Mouse (Mus musculus) heart, postnatal 0 days (tissue): ENCODE results near the gene E130114P18Rik. TPM values are rescaled to one million over a fixed set of nuclear protein-coding genes. Genes with fewer than 3 reads are reported as not detected.
A peak's percentile ranks its signal among the peaks of the same experiment; 100 is the strongest.

Experiments used
- ATAC-seq: fragments of 200-750 bp; cut with Nextera tagmentation; 2 replicates; pipeline ENCODE4 v1.8.0; 2017; ENCODE audit warnings: low read depth, moderate number of reproducible peaks, moderate library complexity; ENCODE audit not compliant: insufficient read depth
- DNase-seq: peaks from one replicate; pipeline ENCODE4 v3.0.0-alpha.2; 2016; ENCODE audit warnings: low spot score
- H3K27ac ChIP-seq: fragments of 300-500 bp; sonication (generic); 2 replicates; pipeline ENCODE4 v1.5.1; 2014; ENCODE audit warnings: low read depth, mild to moderate bottlenecking
- H3K27me3 ChIP-seq: fragments of 300-500 bp; sonication (generic); 2 replicates; pipeline ENCODE4 v1.6.1; 2014; ENCODE audit warnings: low read length, mixed read lengths; ENCODE audit not compliant: control insufficient read depth, insufficient read depth
- H3K36me3 ChIP-seq: fragments of 300-500 bp; sonication (generic); replicated peaks from 2 replicates; pipeline ENCODE4 v1.6.1; 2014; ENCODE audit warnings: low read length, mixed read lengths; ENCODE audit not compliant: control insufficient read depth, insufficient read depth
- H3K4me1 ChIP-seq: fragments of 300-500 bp; sonication (generic); 2 replicates; pipeline ENCODE4 v1.6.1; 2014; ENCODE audit warnings: antibody characterized with exemption; ENCODE audit not compliant: control insufficient read depth, insufficient read depth
- H3K4me2 ChIP-seq: fragments of 300-500 bp; sonication (generic); 2 replicates; pipeline ENCODE4 v1.6.1; 2014; ENCODE audit warnings: low read depth, mild to moderate bottlenecking, low read length, moderate library complexity
- H3K4me3 ChIP-seq: fragments of 300-500 bp; sonication (generic); 2 replicates; pipeline ENCODE4 v1.5.1; 2014; ENCODE audit warnings: low read depth, low read length
- H3K9ac ChIP-seq: fragments of 300-500 bp; sonication (generic); replicated peaks from 2 replicates; pipeline ENCODE4 v1.6.1; 2014; ENCODE audit warnings: low read depth, low read length, mixed read lengths
- H3K9me3 ChIP-seq: fragments of 300-500 bp; sonication (generic); replicated peaks from 2 replicates; pipeline ENCODE4 v1.6.1; 2016; ENCODE audit warnings: low read length; ENCODE audit not compliant: control insufficient read depth
- CTCF ChIP-seq: IDR thresholded peaks from 2 replicates; pipeline ENCODE4 v1.5.1; 2016; ENCODE audit warnings: antibody characterized with exemption, control low read depth, low read depth
- EP300 ChIP-seq: IDR thresholded peaks from 2 replicates; pipeline ENCODE4 v1.6.1; 2016; ENCODE audit warnings: antibody characterized with exemption, low read depth
- WGBS: fragments of 180-500 bp; shearing (Covaris S2); extraction: QIAGEN DNeasy Blood & Tissue Kit; methylation state at CpG from one replicate; pipeline ENCODE4 v1.1.7; 2014; 5-methylcytosine and 5-hydroxymethylcytosine counted together
- polyA plus RNA-seq: library from polyadenylated mRNA; unstranded; fragments of >200 nt; fragmentation: Nextera tagmentation; extraction: Ambion mirVana; gene quantifications from 2 replicates; pipeline ENCODE4 v1.2.1, GENCODE M21; 2015
- total RNA-seq: library from RNA; depleted of rRNA; stranded (reverse); fragments of >200 nt; gene quantifications from 2 replicates; pipeline ENCODE4 v1.2.3, GENCODE M21; 2014; ENCODE audit warnings: low replicate concordance

Gene E130114P18Rik
- total and polyA plus RNA-seq, 2 experiments from 2014 or later = 0.45 TPM; not detected in 1

- WGBS = 0% methylated on average over 38 of the region's 38 CpGs
- H3K36me3 ChIP-seq = no peaks in the 10 kb centered on the region
- peak; percentile 84 for DNase-seq
- ATAC-seq = peak; percentile 69
- H3K4me1 ChIP-seq = peaks cover 28% of the 10 kb centered on the region
- no peaks in the 10 kb centered on the region for H3K27me3 ChIP-seq
- H3K4me3 ChIP-seq = peak overlapping the region; percentile 64
- H3K27ac ChIP-seq = peak overlapping the region; percentile 91
- peak overlapping the region; percentile 78 for H3K9ac ChIP-seq
- TF ChIP-seq CTCF (no peak), EP300 (no peak; the same call in 1 of the 2 replicates)
- H3K9me3 ChIP-seq = no peaks in the 10 kb centered on the region
- H3K4me2 ChIP-seq = peak overlapping the region; percentile 70
These were observed 20.5 kb downstream of the E130114P18Rik start for GRCm38 (mm10) chr4:97757207-97757977.

- peak overlapping the region; percentile 37; the same call in 1 of the 2 replicates for H3K9ac ChIP-seq
- DNase-seq = peak; percentile 63
- no peaks in the 10 kb centered on the region for H3K27me3 ChIP-seq
- H3K9me3 ChIP-seq = no peaks in the 10 kb centered on the region
- no peak for ATAC-seq
- no peak for TF ChIP-seq CTCF
- TF ChIP-seq EP300 = no peak
- H3K4me3 ChIP-seq = no peak overlapping the region
- H3K27ac ChIP-seq = peak overlapping the region; percentile 78
- no peaks in the 10 kb centered on the region for H3K36me3 ChIP-seq
- H3K4me1 ChIP-seq = peaks cover 29% of the 10 kb centered on the region
- peak overlapping the region; percentile 44 for H3K4me2 ChIP-seq
- 13% methylated on average over 12 of the region's 12 CpGs for WGBS
These were observed 23.6 kb downstream of the E130114P18Rik start for GRCm38 (mm10) chr4:97754241-97754640.

DNA sequence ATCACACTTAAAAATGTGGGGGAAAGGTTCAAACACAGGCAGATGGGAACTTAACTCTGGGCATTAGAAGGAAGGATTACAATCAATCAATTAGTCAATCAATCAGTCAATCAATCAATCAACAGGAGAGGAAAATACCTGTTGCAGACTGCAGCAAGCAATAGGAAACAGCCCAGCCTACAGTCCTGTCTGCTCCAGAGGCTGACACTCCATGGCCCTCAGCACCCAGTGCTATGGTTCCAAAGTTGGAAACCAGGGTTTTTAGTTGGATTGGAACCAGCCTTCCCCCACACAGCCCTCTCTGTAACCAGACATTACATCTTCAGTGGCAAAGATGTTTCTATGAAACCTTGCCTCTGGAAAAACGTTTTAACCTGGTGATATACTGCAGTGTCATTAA is 24.4 kb downstream of the E130114P18Rik start:
- ATAC-seq (no peak), DNase-seq (no peak)
- TF ChIP-seq CTCF (no peak), EP300 (no peak)
- peaks cover 29% of the 10 kb centered on the region for H3K4me1 ChIP-seq
- H3K36me3 ChIP-seq = no peaks in the 10 kb centered on the region
- peak overlapping the region; percentile 44 for H3K4me2 ChIP-seq
- no peak overlapping the region for H3K9ac ChIP-seq
- H3K4me3 ChIP-seq = no peak overlapping the region
- H3K27ac ChIP-seq = peak overlapping the region; percentile 78
- H3K9me3 ChIP-seq = no peaks in the 10 kb centered on the region
- H3K27me3 ChIP-seq = no peaks in the 10 kb centered on the region
- 23% methylated on average over 1 of the region's 1 CpGs for WGBS

DNA sequence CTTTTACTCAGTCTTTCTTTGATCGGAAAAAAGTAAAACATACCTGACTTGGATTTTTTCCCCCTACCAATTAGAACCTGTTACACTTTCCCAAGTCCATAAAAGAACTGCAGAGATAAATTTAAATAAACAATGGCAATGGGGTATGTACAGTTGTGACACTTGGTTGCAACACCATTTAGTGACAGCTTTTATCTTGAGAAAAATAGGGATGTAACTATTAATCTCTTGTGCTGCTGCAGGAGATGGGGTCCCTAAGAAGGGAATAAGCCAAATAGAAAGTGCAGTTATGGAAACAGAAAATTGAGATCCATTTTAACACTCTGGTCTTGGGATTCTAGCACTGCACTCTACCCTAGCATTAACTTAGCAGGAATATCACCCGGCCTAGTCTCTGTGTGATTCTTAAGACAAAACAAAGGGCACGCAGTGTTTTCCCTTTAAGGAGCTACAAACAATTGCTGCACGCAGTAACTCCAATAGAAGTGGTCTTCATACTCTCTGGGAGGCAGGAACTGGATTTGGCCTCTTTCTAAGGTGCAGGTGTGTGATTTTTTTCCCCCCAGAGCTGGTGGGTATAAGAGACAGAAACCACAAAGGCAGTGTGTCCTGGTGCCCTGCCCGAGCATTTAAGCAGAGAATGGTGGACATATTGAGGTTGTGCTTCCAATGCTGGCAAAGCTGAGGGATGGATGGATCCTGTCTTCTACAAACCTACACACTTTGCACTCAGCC is 25.4 kb downstream of the E130114P18Rik start:
- WGBS = 41% methylated on average over 5 of the region's 5 CpGs
- peak overlapping the region; percentile 71 for H3K4me2 ChIP-seq
- no peaks in the 10 kb centered on the region for H3K9me3 ChIP-seq
- no peaks in the 10 kb centered on the region for H3K27me3 ChIP-seq
- no peaks in the 10 kb centered on the region for H3K36me3 ChIP-seq
- H3K27ac ChIP-seq = peak overlapping the region; percentile 97
- ATAC-seq = no peak
- H3K4me1 ChIP-seq = peaks cover 29% of the 10 kb centered on the region
- H3K4me3 ChIP-seq = peak overlapping the region; percentile 53
- DNase-seq = no peak
- TF ChIP-seq EP300 = no peak
- peak overlapping the region; percentile 79 for H3K9ac ChIP-seq

- H3K9me3 ChIP-seq = no peaks in the 10 kb centered on the region
- DNase-seq (peak; percentile 89), ATAC-seq (peak; percentile 87)
- no peak for TF ChIP-seq CTCF
- WGBS = under 1% methylated on average over 40 of the region's 40 CpGs
- no peaks in the 10 kb centered on the region for H3K27me3 ChIP-seq
- peak overlapping the region; percentile 97 for H3K27ac ChIP-seq
- peak overlapping the region; percentile 79 for H3K9ac ChIP-seq
- no peaks in the 10 kb centered on the region for H3K36me3 ChIP-seq
- H3K4me3 ChIP-seq = peak overlapping the region; percentile 53
- peaks cover 29% of the 10 kb centered on the region for H3K4me1 ChIP-seq
- peak overlapping the region; percentile 71 for H3K4me2 ChIP-seq
These were observed 26.2 kb downstream of the E130114P18Rik start for GRCm38 (mm10) chr4:97751483-97752251.
